In the genomic region with DNA sequence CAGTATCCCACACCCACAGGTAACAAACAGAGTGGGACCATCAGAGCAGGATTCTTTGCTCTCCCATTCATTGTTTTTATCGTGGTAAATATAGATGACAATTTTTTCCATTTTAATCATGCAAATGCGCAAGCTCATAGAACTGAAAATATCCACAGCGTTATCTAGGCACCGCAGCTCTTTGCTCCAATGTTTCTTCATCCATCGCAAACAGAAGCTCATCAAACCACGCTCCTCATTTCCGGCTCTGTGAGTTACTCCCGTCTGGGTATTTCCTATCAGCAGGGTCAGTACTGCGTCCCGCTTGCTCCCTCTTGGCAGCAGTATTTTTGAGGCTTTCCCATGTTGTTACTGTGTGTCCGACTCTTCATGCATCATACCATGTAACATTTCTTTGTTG, we compare ENCODE assay signal across 25 mouse cellular contexts.
"Had no signal": no experiment of that assay in that cellular context is flagged by ENCODE, and none has a peak within 500 bp of the region (broad histone marks: within the 10 kb centered on the region; RNA-seq: fewer than 3 reads in every experiment).

No protein-coding gene starts in this region.

- DNase-seq: gastrocnemius, postnatal 14 days; gastrocnemius, postnatal 36 days; heart, adult 18-20 months; heart, postnatal 10 days; heart, postnatal 4 days; kidney, adult 18-20 months; kidney, adult 8-10 months; kidney, postnatal 10 days; kidney, postnatal 25 days; kidney, postnatal 4 days; liver; liver, embryonic 13.5 days had no signal

- H3K27ac ChIP-seq: hindbrain, embryonic 10.5 days; hindbrain, embryonic 12.5 days; hindbrain, embryonic 14.5 days; intestine, embryonic 15.5 days; layer of hippocampus, adult 2 months; limb, embryonic 10.5 days; limb, embryonic 12.5 days; liver, embryonic 13.5 days; liver, embryonic 15.5 days had no signal

- H3K9me3 ChIP-seq: heart, embryonic 12.5 days; hindbrain, embryonic 10.5 days; hindbrain, embryonic 12.5 days; intestine, embryonic 15.5 days; limb, embryonic 10.5 days; limb, embryonic 12.5 days; liver, embryonic 13.5 days; liver, embryonic 15.5 days had no signal

- H3K4me3 ChIP-seq: heart, embryonic 12.5 days; hindbrain, embryonic 10.5 days; hindbrain, embryonic 12.5 days; intestine, embryonic 15.5 days; layer of hippocampus, adult 2 months; limb, embryonic 10.5 days; limb, embryonic 12.5 days; liver, embryonic 13.5 days; liver, embryonic 15.5 days had no signal

- H3K4me2 ChIP-seq: heart, embryonic 12.5 days; hindbrain, embryonic 12.5 days; hindbrain, embryonic 14.5 days; intestine, embryonic 15.5 days; limb, embryonic 12.5 days; liver, embryonic 11.5 days; liver, embryonic 13.5 days; liver, embryonic 15.5 days had no signal

- H3K4me1 ChIP-seq: hindbrain, embryonic 12.5 days; intestine, embryonic 15.5 days; limb, embryonic 10.5 days; limb, embryonic 12.5 days; liver, embryonic 13.5 days; liver, embryonic 15.5 days had no signal

- H3K36me3 ChIP-seq: heart, embryonic 12.5 days; hindbrain, embryonic 10.5 days; hindbrain, embryonic 12.5 days; intestine, embryonic 15.5 days; limb, embryonic 10.5 days; limb, embryonic 12.5 days; liver, embryonic 13.5 days; liver, embryonic 15.5 days had no signal

- ATAC-seq: hindbrain, embryonic 16.5 days; inflammation-experienced regulatory T-cells, adult 6 months; intestine, embryonic 15.5 days; intestine, postnatal 0 days had no signal

- H3K27me3 ChIP-seq: heart, embryonic 12.5 days; hindbrain, embryonic 12.5 days; intestine, embryonic 15.5 days; limb, embryonic 12.5 days; liver, embryonic 13.5 days; liver, embryonic 15.5 days had no signal

- H3K9ac ChIP-seq: heart, embryonic 12.5 days; hindbrain, embryonic 12.5 days; hindbrain, embryonic 14.5 days; intestine, embryonic 15.5 days; limb, embryonic 12.5 days; liver, embryonic 13.5 days; liver, embryonic 15.5 days had no signal
